Mouse (Mus musculus) ES-Bruce4 (cell line): Measurements from ENCODE around the gene Shh.

Experiments used
- CTCF ChIP-seq: IDR thresholded peaks from one replicate; pipeline ENCODE4 v1.8.1; 2011; ENCODE audit warnings: low read depth, low read length
- EP300 ChIP-seq: IDR thresholded peaks from 2 replicates; pipeline ENCODE4 v1.6.1; 2011; ENCODE audit warnings: low read depth, low read length; ENCODE audit not compliant: insufficient read depth

DNA sequence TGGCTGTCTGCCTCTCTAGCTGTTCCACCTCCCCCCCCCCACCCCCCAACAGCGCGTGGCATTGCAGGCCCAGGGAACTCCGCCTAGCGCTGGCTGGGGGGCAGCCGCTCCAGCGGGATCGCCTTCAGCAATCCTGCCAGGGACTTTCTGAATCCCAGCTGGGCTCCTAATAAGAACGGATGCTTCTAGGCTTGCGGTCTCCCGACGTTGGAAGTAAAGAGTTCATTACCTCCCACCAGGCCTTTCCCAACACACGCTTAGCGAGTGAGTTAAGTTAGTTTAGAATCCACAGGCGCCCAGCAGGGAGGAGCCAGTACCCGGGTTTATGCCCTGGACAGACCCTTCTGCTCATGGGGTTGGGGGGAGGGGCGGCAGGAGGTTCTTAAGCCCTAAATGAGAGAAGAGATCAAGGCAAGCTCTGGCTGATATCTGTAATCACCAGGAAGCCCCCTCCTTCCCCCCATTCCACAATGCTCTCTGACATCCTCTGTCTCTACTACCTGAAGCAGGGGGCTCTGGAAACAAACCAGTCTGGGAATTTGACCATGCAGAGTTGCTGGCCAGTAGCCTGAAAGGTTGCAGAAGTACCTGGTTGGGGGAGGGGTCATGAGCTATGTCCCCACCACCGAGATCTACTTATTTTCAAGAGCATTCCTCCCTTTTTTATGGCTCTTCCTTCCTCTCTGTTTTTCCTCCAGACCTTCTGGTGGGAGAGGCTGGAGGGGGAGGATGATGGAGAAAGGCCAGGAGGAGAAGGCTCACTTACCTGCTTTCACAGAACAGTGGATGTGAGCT lies 6.3 kb downstream of the Shh start:
- no peak for TF ChIP-seq CTCF
- TF ChIP-seq EP300 = no peak
